Mouse (Mus musculus) liver, embryonic 15.5 days (tissue): ENCODE results near the gene Atp8b4. TPM values are rescaled to one million over a fixed set of nuclear protein-coding genes. Genes with fewer than 3 reads are reported as not detected.
"Not testable (repeated sequence)": the region's sequence is repeated elsewhere in the genome, so short reads cannot be mapped to it uniquely, and the experiment has no call there.

Experiments
- ATAC-seq: fragments of 200-750 bp; cut with Nextera tagmentation; 2 replicates; pipeline ENCODE4 v1.8.0; 2017; ENCODE audit warnings: moderate number of reproducible peaks, mild to moderate bottlenecking, moderate library complexity; ENCODE audit not compliant: insufficient read depth
- H3K27ac ChIP-seq: fragments of 300-500 bp; sonication (generic); replicated peaks from 2 replicates; pipeline ENCODE4 v1.5.1; 2015; ENCODE audit warnings: mild to moderate bottlenecking, inconsistent platforms
- H3K27me3 ChIP-seq: fragments of 300-500 bp; sonication (generic); 2 replicates; pipeline ENCODE4 v1.6.1; 2015; ENCODE audit warnings: mild to moderate bottlenecking, inconsistent platforms
- H3K36me3 ChIP-seq: fragments of 300-500 bp; sonication (generic); replicated peaks from 2 replicates; pipeline ENCODE4 v1.6.1; 2015; ENCODE audit warnings: moderate library complexity, mild to moderate bottlenecking, inconsistent platforms
- H3K4me1 ChIP-seq: fragments of 300-500 bp; sonication (generic); replicated peaks from 2 replicates; pipeline ENCODE4 v1.6.1; 2015; ENCODE audit warnings: inconsistent platforms
- H3K4me2 ChIP-seq: fragments of 300-500 bp; sonication (generic); 2 replicates; pipeline ENCODE4 v1.6.1; 2015; ENCODE audit warnings: moderate library complexity, mild to moderate bottlenecking, inconsistent platforms
- H3K4me3 ChIP-seq: fragments of 300-500 bp; sonication (generic); replicated peaks from 2 replicates; pipeline ENCODE4 v1.5.1; 2015; ENCODE audit warnings: mild to moderate bottlenecking, inconsistent platforms
- H3K9ac ChIP-seq: fragments of 300-500 bp; sonication (generic); 2 replicates; pipeline ENCODE4 v1.6.1; 2015; ENCODE audit warnings: moderate library complexity, mild to moderate bottlenecking, inconsistent platforms
- H3K9me3 ChIP-seq: fragments of 300-500 bp; sonication (generic); replicated peaks from 2 replicates; pipeline ENCODE4 v1.6.1; 2016; ENCODE audit warnings: inconsistent platforms
- WGBS: fragments of 180-500 bp; shearing (Covaris S2); methylation state at CpG from one replicate; pipeline ENCODE4 v1.1.7; 2015; ENCODE audit warnings: mixed read lengths; ENCODE audit not compliant: insufficient replicate concordance; 5-methylcytosine and 5-hydroxymethylcytosine counted together
- polyA plus RNA-seq: library from polyadenylated mRNA; unstranded; fragments of >200 nt; fragmentation: Nextera tagmentation; extraction: Ambion mirVana; gene quantifications from 2 replicates; pipeline ENCODE4 v1.2.1, GENCODE M21; 2015

Gene Atp8b4
- polyA plus RNA-seq, result 5.8 and 6.7 TPM in 2 replicates

DNA sequence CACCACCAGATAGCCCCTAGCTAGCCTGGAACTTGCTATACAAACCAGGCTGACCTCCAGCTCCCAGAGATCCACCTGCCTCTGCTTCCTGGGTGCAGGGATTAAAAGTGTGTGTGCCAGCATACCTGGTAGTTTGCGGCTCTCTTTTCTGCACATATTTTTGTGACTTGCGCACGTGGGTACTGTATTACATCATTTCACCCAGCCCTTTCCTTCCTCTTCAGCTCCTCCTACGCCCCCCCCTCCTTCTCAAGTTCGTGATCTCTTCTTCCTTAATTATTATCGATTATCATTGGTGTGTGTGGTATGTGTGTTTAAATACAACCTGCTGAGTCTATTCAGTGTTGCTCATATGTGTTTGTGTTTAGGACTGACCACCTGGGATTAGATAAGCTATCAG, at the start of gene Atp8b4:
Atp8b4 (minus strand) TSS at position 154 of the 400 bp plus-strand sequence.
- 0 out of 2 replicates have a peak, but pooled peaks cover 2% of the 10 kb centered on the region for H3K4me1 ChIP-seq
- WGBS, result 28% methylated on average over 6 of the region's 6 CpGs
- H3K9me3 ChIP-seq, result no peaks in the 10 kb centered on the region
- no peak within 1 kb of the TSS for H3K9ac ChIP-seq
- H3K4me3 ChIP-seq, result peak within 1 kb of the TSS; percentile 30
- H3K4me2 ChIP-seq, result peak within 1 kb of the TSS; percentile 5; the same call in 1 of the 2 replicates
- no peaks in the 10 kb centered on the region for H3K27me3 ChIP-seq
- no peaks in the 10 kb centered on the region for H3K36me3 ChIP-seq
- ATAC-seq, result no peak
- H3K27ac ChIP-seq, result 0 out of 2 replicates have a peak within 1 kb of the TSS, but pooled peaks have one; percentile 24

GRCm38 (mm10) chr2:126549681-126550080, 49.2 kb upstream of the Atp8b4 start:
- H3K4me1 ChIP-seq, result peaks cover 10% of the 10 kb centered on the region; the same call in 1 of the 2 replicates
- H3K9ac ChIP-seq, result no peak overlapping the region
- WGBS, result 56% methylated on average over 7 of the region's 7 CpGs
- no peaks in the 10 kb centered on the region for H3K9me3 ChIP-seq
- no peaks in the 10 kb centered on the region for H3K36me3 ChIP-seq
- no peak overlapping the region for H3K4me3 ChIP-seq
- no peak for ATAC-seq
- no peak overlapping the region for H3K4me2 ChIP-seq
- peaks cover 45% of the 10 kb centered on the region for H3K27me3 ChIP-seq
- H3K27ac ChIP-seq, result no peak overlapping the region

DNA sequence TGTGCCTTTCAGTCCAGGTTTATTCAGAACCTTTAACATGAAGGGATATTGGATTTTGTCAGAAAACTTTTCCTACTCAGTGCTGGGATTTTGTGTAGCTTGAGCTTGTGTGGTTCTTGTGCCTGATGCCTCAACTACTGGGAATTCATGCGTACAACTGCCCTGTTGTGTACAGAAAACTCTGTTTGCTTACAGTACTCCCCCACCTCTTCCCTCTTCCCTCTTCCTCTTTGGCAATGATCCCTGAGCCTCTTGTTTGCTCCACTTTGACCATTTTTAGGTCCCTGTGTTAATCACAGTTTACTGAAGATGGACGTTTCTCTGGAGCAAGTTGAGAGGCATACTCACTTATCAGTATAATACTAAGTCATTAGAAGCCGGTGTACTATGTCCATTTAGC, 45.9 kb upstream of the Atp8b4 start:
- H3K4me3 ChIP-seq, result no peak overlapping the region
- H3K9ac ChIP-seq, result no peak overlapping the region
- peaks cover 15% of the 10 kb centered on the region; the same call in 1 of the 2 replicates for H3K4me1 ChIP-seq
- H3K27ac ChIP-seq, result peak overlapping the region; percentile 4; the same call in 1 of the 2 replicates
- no peak overlapping the region for H3K4me2 ChIP-seq
- no peak for ATAC-seq
- no peaks in the 10 kb centered on the region for H3K36me3 ChIP-seq
- peaks cover 14% of the 10 kb centered on the region for H3K27me3 ChIP-seq
- no peaks in the 10 kb centered on the region for H3K9me3 ChIP-seq
- WGBS, result 50% methylated on average over 3 of the region's 3 CpGs

DNA sequence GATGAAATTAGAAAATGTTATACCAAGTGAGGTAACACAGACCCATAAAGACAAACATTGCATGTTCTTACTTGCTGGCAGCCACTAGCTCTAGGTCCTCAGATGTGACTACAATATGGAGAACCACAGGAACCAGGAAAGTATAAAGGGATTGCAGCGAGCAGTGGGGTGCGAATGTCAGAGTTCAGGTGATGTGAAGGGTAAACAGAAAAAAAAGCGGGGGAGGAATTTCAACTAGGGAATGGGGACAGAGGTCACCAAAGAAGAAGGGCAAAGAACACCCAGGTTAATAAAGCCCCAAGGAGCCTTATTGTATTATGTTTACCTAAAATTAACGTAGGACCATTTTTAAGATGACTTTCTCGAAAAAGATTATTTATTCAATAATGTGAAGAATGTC, 44.8 kb upstream of the Atp8b4 start:
- H3K27ac ChIP-seq, result no peak overlapping the region
- no peaks in the 10 kb centered on the region for H3K36me3 ChIP-seq
- no peak overlapping the region for H3K4me2 ChIP-seq
- H3K9ac ChIP-seq, result no peak overlapping the region
- 57% methylated on average over 5 of the region's 5 CpGs for WGBS
- no peaks in the 10 kb centered on the region for H3K9me3 ChIP-seq
- H3K27me3 ChIP-seq, result peaks cover 3% of the 10 kb centered on the region; the same call in 1 of the 2 replicates
- H3K4me1 ChIP-seq, result peaks cover 9% of the 10 kb centered on the region; the same call in 1 of the 2 replicates
- ATAC-seq, result peak; percentile 22; the same call in 1 of the 2 replicates
- no peak overlapping the region for H3K4me3 ChIP-seq

DNA sequence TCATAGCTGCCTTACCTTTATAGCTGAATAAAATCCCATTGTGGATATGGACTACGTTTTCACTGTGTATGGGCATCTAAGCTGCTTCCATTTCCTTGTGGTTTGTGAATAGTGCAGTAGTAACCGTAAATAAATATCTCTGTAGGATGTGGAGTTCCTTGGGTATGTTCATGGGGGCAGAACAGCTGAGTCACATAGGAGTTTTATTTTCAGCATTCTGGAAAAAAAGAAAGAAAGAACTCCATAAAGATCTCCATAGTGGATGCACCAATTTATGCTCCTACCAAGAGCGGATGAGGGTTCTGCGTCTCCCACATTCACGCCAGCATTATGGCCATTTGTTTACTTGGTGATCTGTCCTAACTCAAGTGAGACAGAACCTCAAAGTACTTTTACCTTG, 41.7 kb upstream of the Atp8b4 start:
- Histone ChIP-seq H3K4me1 (peaks cover 6% of the 10 kb centered on the region; the same call in 1 of the 2 replicates), H3K9ac (no peak overlapping the region), H3K27ac (no peak overlapping the region), H3K4me3 (no peak overlapping the region), H3K27me3 (no peaks in the 10 kb centered on the region), H3K9me3 (no peaks in the 10 kb centered on the region), H3K4me2 (no peak overlapping the region), H3K36me3 (no peaks in the 10 kb centered on the region)
- 67% methylated on average over 5 of the region's 5 CpGs for WGBS
- no peak for ATAC-seq

DNA sequence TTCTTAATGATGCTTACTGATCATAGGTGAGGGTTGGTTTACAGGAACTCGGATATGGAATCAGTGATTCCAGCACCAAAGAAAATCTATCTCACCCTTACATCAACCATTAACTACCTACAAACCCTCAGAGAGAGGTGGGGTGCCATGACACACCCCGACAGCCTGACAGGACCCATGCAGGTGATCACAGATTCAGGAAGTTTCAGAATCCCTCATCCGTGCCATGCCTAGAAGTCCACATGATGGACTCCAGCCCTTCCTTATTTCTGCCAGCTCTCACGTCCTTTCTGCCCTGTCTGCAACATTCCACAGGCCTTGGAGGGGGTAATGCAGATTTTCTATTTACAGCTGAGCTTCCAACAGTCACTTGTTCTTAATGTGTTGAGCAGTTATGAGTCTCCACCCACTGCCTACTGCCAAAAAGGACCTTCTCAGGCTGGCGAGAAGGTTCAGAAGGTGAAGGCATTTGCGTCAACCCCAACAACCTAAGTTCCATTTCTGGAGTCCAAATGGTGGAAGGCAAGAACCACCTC, 40.0 kb upstream of the Atp8b4 start:
- H3K9me3 ChIP-seq, result no peaks in the 10 kb centered on the region
- H3K27ac ChIP-seq, result no peak overlapping the region
- no peaks in the 10 kb centered on the region for H3K27me3 ChIP-seq
- H3K36me3 ChIP-seq, result no peaks in the 10 kb centered on the region
- no peak overlapping the region for H3K4me3 ChIP-seq
- 58% methylated on average over 6 of the region's 6 CpGs for WGBS
- ATAC-seq, result no peak
- H3K4me1 ChIP-seq, result peaks cover 6% of the 10 kb centered on the region; the same call in 1 of the 2 replicates
- no peak overlapping the region for H3K9ac ChIP-seq
- H3K4me2 ChIP-seq, result no peak overlapping the region

GRCm38 (mm10) chr2:126537654-126538053, 37.2 kb upstream of the Atp8b4 start:
- H3K9me3 ChIP-seq, result no peaks in the 10 kb centered on the region
- no peak overlapping the region for H3K9ac ChIP-seq
- no peak overlapping the region for H3K4me3 ChIP-seq
- no peaks in the 10 kb centered on the region for H3K27me3 ChIP-seq
- no peak overlapping the region for H3K27ac ChIP-seq
- no peaks in the 10 kb centered on the region for H3K36me3 ChIP-seq
- no peaks in the 10 kb centered on the region for H3K4me1 ChIP-seq
- no peak for ATAC-seq
- no peak overlapping the region for H3K4me2 ChIP-seq

GRCm38 (mm10) chr2:126530581-126530980, 30.1 kb upstream of the Atp8b4 start:
- no peak overlapping the region for H3K4me3 ChIP-seq
- no peaks in the 10 kb centered on the region for H3K4me1 ChIP-seq
- H3K36me3 ChIP-seq, result no peaks in the 10 kb centered on the region
- H3K27me3 ChIP-seq, result no peaks in the 10 kb centered on the region
- H3K27ac ChIP-seq, result no peak overlapping the region
- H3K9me3 ChIP-seq, result no peaks in the 10 kb centered on the region
- H3K9ac ChIP-seq, result no peak overlapping the region
- no peak for ATAC-seq
- 31% methylated on average over 3 of the region's 3 CpGs for WGBS
- no peak overlapping the region for H3K4me2 ChIP-seq

DNA sequence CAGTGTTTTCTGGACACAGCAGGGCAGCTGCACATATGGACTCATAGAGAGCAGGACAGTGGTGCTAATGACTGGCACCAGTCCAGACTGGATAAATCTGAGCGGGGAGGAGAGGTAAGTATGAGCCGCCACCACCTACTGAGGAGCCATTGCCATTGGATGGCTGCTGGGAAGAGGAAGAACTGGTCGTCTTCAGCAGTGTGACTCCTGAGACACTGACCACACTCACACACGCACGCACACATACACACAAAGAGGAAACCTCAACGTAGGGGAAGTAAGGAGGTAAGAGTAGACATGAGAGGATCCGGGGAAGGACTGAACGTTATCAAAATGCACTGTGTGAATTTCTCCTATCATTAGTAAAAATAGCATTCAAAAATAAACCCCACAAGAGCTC, 27.0 kb upstream of the Atp8b4 start:
- no peaks in the 10 kb centered on the region for H3K4me1 ChIP-seq
- no peaks in the 10 kb centered on the region for H3K36me3 ChIP-seq
- WGBS, result 36% methylated on average over 8 of the region's 8 CpGs
- H3K9ac ChIP-seq, result no peak overlapping the region
- no peaks in the 10 kb centered on the region for H3K9me3 ChIP-seq
- no peak overlapping the region for H3K4me3 ChIP-seq
- H3K4me2 ChIP-seq, result no peak overlapping the region
- no peaks in the 10 kb centered on the region for H3K27me3 ChIP-seq
- ATAC-seq, result no peak
- H3K27ac ChIP-seq, result no peak overlapping the region

GRCm38 (mm10) chr2:126524271-126524670, 23.8 kb upstream of the Atp8b4 start:
- H3K9me3 ChIP-seq, result no peaks in the 10 kb centered on the region
- 60% methylated on average over 2 of the region's 2 CpGs for WGBS
- no peak overlapping the region for H3K9ac ChIP-seq
- ATAC-seq, result no peak
- H3K27ac ChIP-seq, result no peak overlapping the region
- H3K4me3 ChIP-seq, result no peak overlapping the region
- H3K4me1 ChIP-seq, result no peaks in the 10 kb centered on the region; the same call in none of the 2 replicates
- no peaks in the 10 kb centered on the region for H3K27me3 ChIP-seq
- no peaks in the 10 kb centered on the region for H3K36me3 ChIP-seq
- H3K4me2 ChIP-seq, result no peak overlapping the region

DNA sequence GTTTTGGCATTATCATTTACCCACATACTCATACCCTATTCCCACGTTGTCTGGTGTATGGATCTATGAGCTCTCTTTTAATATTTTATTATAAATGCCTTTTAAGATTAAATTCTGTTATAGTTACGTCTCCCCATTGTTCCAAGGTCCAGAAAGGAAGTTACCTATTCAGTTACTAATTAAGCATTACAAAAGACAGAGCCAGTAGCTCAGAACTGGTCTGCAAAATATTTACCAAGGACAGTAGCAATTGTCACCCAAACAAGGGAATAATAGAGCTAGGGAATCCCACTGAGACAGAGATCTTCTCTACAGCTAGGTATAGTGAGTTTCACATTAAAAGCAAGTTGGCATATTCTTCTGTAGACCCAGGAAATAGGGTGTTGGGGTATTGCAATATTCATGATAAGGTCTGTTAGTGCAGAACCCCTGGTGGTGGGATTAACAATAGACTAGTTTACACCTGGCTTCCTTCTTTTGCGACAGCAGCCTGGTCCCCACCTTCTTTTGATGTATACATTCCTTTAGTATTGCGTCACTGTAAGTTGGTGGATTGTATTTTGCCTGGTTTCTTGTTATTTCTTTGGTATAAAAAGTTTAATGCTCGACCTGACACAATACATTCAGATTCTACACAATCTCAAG, 22.7 kb upstream of the Atp8b4 start:
- H3K9ac ChIP-seq, H3K4me3 ChIP-seq, H3K27me3 ChIP-seq, H3K9me3 ChIP-seq, H3K27ac ChIP-seq, H3K4me1 ChIP-seq, H3K4me2 ChIP-seq, H3K36me3 ChIP-seq, ATAC-seq: not testable (repeated sequence)
- 45% methylated on average over 5 of the region's 5 CpGs for WGBS
